Mouse (Mus musculus): ENCODE measurements around the gene Col6a3.
A peak's percentile ranks its signal among the peaks of the same experiment; 100 is the strongest.

Gene Col6a3

GRCm38 (mm10) chr1:90797276-90797891, 46.4 kb downstream of the Col6a3 start:
- DNase-seq (ENCODE audit: low read depth): no peak

GRCm38 (mm10) chr1:90793368-90793767, 50.4 kb downstream of the Col6a3 start:
- peak; percentile 3 for DNase-seq (ENCODE audit: low read depth)

- no peak for DNase-seq (ENCODE audit: low read depth)
Measured at GRCm38 (mm10) chr1:90790925-90791324, 52.8 kb downstream of the Col6a3 start.

- DNase-seq (ENCODE audit: low read depth): no peak
Measured at GRCm38 (mm10) chr1:90789506-90789905, 54.3 kb downstream of the Col6a3 start.

GRCm38 (mm10) chr1:90780446-90780845, 63.3 kb downstream of the Col6a3 start:
- no peak for DNase-seq (ENCODE audit: low read depth)

GRCm38 (mm10) chr1:90779072-90779471, 64.7 kb downstream of the Col6a3 start:
- DNase-seq (ENCODE audit: low read depth): no peak

GRCm38 (mm10) chr1:90775477-90776241, 68.1 kb downstream of the Col6a3 start:
- no peak for DNase-seq (ENCODE audit: low read depth)

GRCm38 (mm10) chr1:90771172-90771571, 72.6 kb downstream of the Col6a3 start:
- DNase-seq (ENCODE audit: low read depth): peak; percentile 10

- DNase-seq (ENCODE audit: low read depth): no peak
Measured at GRCm38 (mm10) chr1:90770027-90770426, 73.7 kb downstream of the Col6a3 start.

GRCm38 (mm10) chr1:90769301-90769700, 74.5 kb downstream of the Col6a3 start:
- DNase-seq (ENCODE audit: low read depth): no peak

GRCm38 (mm10) chr1:90758091-90758673, 85.6 kb downstream of the Col6a3 start:
- DNase-seq (ENCODE audit: low read depth): no peak

- DNase-seq (ENCODE audit: low read depth): no peak
Measured at GRCm38 (mm10) chr1:90753869-90754563, 89.8 kb downstream of the Col6a3 start.

GRCm38 (mm10) chr1:90751221-90751620, 92.5 kb downstream of the Col6a3 start:
- DNase-seq (ENCODE audit: low read depth): no peak

GRCm38 (mm10) chr1:90750169-90750568, 93.6 kb downstream of the Col6a3 start:
- DNase-seq (ENCODE audit: low read depth): no peak

- no peak for DNase-seq (ENCODE audit: low read depth)
Measured at GRCm38 (mm10) chr1:90748544-90748943, 95.2 kb downstream of the Col6a3 start.

GRCm38 (mm10) chr1:90743941-90744386, 99.8 kb downstream of the Col6a3 start:
- DNase-seq (ENCODE audit: low read depth): no peak

- no peak for DNase-seq (ENCODE audit: low read depth)
Measured at GRCm38 (mm10) chr1:90743445-90743844, 100.3 kb downstream of the Col6a3 start.

GRCm38 (mm10) chr1:90742641-90743040, 101.1 kb downstream of the Col6a3 start:
- DNase-seq (ENCODE audit: low read depth): peak; percentile 19

- DNase-seq (ENCODE audit: low read depth): peak; percentile 6
Measured at GRCm38 (mm10) chr1:90740216-90741170, 103.3 kb downstream of the Col6a3 start.

GRCm38 (mm10) chr1:90738913-90739312, 104.9 kb downstream of the Col6a3 start:
- DNase-seq (ENCODE audit: low read depth): no peak

- DNase-seq (ENCODE audit: low read depth): no peak
Measured at GRCm38 (mm10) chr1:90729466-90729865, 114.3 kb downstream of the Col6a3 start.

Data from 416B (cell line).